Comparison of ENCODE assay signal across 22 mouse cellular contexts in genomic region chr19:10761794-10762415, GRCm38 (mm10). TPM values are rescaled to one million over a fixed set of nuclear protein-coding genes. Genes with fewer than 3 reads are reported as not detected.
DNase-seq lines count a peak whose midpoint lies in the region; ATAC-seq lines count a peak whose summit lies in the region.
"Had no signal": no experiment of that assay in that cellular context is flagged by ENCODE, and none has a peak within 500 bp of the region (broad histone marks: within the 10 kb centered on the region; RNA-seq: fewer than 3 reads in every experiment).

No protein-coding gene starts in this region.

- no peak overlapping the region for H3K27ac ChIP-seq in embryonic facial prominence, embryonic 10.5 days (replicated peaks)
- H3K27ac ChIP-seq: embryonic facial prominence, embryonic 12.5 days; embryonic facial prominence, embryonic 15.5 days; hindbrain, embryonic 10.5 days; hindbrain, embryonic 13.5 days had no signal

- H3K9me3 ChIP-seq in embryonic facial prominence, embryonic 10.5 days: no peaks in the 10 kb centered on the region
- H3K9me3 ChIP-seq: embryonic facial prominence, embryonic 12.5 days; embryonic facial prominence, embryonic 15.5 days; hindbrain, embryonic 10.5 days; hindbrain, embryonic 13.5 days had no signal

- H3K4me1 ChIP-seq in embryonic facial prominence, embryonic 10.5 days: 0 out of 2 replicates have a peak, but pooled peaks cover 6% of the 10 kb centered on the region

- no peaks in the 10 kb centered on the region for H3K27me3 ChIP-seq in embryonic facial prominence, embryonic 10.5 days (replicated peaks; ENCODE audit: low read depth, poor library complexity, severe bottlenecking)
- H3K27me3 ChIP-seq: embryonic facial prominence, embryonic 12.5 days; embryonic facial prominence, embryonic 15.5 days; hindbrain, embryonic 13.5 days had no signal

- ATAC-seq in activated CD4-positive, CD25-positive, alpha-beta regulatory T cell, adult 4 months: peak; percentile 6
- ATAC-seq: forebrain, embryonic 14.5 days; forebrain, postnatal 0 days; hindbrain, embryonic 16.5 days; inflammation-experienced regulatory T-cells, adult 6 months; intestine, postnatal 0 days had no signal

- H3K36me3 ChIP-seq in embryonic facial prominence, embryonic 10.5 days (replicated peaks): no peaks in the 10 kb centered on the region
- H3K36me3 ChIP-seq: embryonic facial prominence, embryonic 12.5 days; embryonic facial prominence, embryonic 15.5 days; hindbrain, embryonic 10.5 days; hindbrain, embryonic 13.5 days had no signal

- peak; percentile 52 for DNase-seq in cerebellum, adult 9-11 months
- DNase-seq in cerebellum, adult 11-12 months: no peak
- peak; percentile 67 for DNase-seq in CD4-positive helper T cell, adult 2 months (ENCODE audit: low read depth, low spot score)
- no peak for DNase-seq in heart, postnatal 4 days
- no peak for DNase-seq in embryonic facial prominence, embryonic 10.5 days (ENCODE audit: low spot score)
- DNase-seq: adrenal gland, adult 8-10 months; adrenal gland, postnatal 36 days; forebrain, postnatal 0 days; gastrocnemius, adult 2 months; gastrocnemius, postnatal 14 days; heart, adult 11 months; kidney, adult 2 months had no signal

- H3K4me3 ChIP-seq in embryonic facial prominence, embryonic 10.5 days: no peak overlapping the region
- H3K4me3 ChIP-seq: embryonic facial prominence, embryonic 12.5 days; embryonic facial prominence, embryonic 15.5 days; gastrocnemius, adult 2 months; hindbrain, embryonic 10.5 days; hindbrain, embryonic 13.5 days had no signal

- 88% methylated on average over 8 of the region's 8 CpGs for WGBS in embryonic facial prominence, embryonic 10.5 days

RNA-seq across cellular contexts. Expression of gene Cd5, which starts 23.1 kb away (rescaled TPM):
- 100 to 1,000 TPM; 406 to 482 TPM for polyA plus RNA-seq in activated CD4-positive, CD25-positive, alpha-beta regulatory T cell, adult 4 months (2017; shearing (Covaris generic))
- total RNA-seq in heart, postnatal 4 days (2021): under 1 TPM; 0.34 to 0.95 TPM
- 0.15 and 0.19 TPM in 2 replicates for polyA plus RNA-seq in embryonic facial prominence, embryonic 10.5 days (2016; fragmentation: Nextera tagmentation; extraction: Ambion mirVana)
- total RNA-seq: gastrocnemius, adult 2 months; gastrocnemius, postnatal 14 days; MEL had no signal

Comparison
In these comparisons a context has a peak if more than half of its experiments do, and no peak if none do; other contexts are left out.
1. DNase-seq: peak in cerebellum, adult 9-11 months (single experiment) and CD4-positive helper T cell, adult 2 months (single experiment); none in cerebellum, adult 11-12 months (single experiment), heart, postnatal 4 days (single experiment) and embryonic facial prominence, embryonic 10.5 days (single experiment).
2. RNA of gene Cd5, which starts 23.1 kb away (polyA plus RNA-seq): 406 to 482 TPM in activated CD4-positive, CD25-positive, alpha-beta regulatory T cell, adult 4 months; 0.15 to 0.19 TPM in embryonic facial prominence, embryonic 10.5 days; every median in the first group is over 100 times any median in the second.